Mouse (Mus musculus) kidney, adult 11 months (tissue): Measurements from ENCODE around the gene Adam19.

Experiments used
- DNase-seq: peaks from one replicate; pipeline ENCODE4 v3.0.0; 2022

Adam19 gene

GRCm38 (mm10) chr11:46109206-46109605 is 53.4 kb downstream of the Adam19 start:
- no peak for DNase-seq

DNA sequence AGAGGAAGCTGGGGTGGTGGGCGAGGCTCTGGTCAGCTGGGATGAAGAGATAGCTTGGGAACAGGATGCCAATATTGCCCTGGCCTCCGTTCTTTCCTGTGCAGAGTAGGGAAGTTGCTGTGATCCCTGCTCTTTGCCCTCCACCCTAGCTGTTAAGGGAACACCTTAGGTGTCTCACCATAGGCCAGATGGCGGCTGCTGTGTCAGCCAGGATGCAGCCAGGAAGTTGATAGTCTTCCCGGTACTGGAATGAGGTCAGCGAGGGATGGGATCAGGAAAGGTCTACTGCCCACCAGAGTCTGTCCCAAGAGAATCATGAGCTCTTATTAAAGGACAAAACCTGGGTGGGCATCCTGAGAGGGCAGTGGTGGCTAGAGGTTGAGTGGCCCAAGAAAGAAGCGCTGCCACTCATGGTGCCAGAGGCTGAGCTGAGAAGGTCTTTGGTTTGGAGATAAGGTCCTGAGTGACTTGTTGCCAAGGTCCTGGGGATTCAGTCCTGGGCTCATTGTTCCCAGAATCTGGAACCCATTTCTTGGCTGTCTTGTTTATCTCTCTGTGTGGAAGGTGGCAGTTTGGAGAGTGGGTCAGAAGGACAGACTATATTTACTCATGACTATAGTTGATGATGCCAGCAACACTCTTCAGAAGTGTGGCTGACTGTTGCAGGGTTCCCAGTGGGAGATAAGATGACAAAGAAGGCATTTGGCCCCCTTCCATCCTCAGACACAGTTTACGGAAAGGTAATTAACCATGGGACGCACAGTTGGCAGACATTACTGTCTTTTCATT is 54.6 kb downstream of the Adam19 start:
- no peak for DNase-seq

DNA sequence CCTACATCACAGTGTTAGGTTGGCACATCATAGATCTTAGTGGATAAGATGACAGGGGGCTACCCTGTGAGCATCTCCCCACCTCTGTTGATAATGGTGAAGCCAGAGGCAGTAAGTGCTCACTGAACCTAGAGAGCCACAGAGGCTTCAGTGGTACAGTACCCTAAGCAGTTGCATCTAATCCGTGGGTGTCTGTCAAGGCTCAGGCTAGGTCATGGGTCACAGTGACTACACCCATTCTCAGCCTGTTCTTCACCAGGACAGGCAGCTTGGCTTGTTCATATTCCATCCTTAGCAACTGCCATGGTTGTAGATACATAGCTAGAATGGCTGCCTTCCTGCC is 55.1 kb downstream of the Adam19 start:
- no peak for DNase-seq

DNA sequence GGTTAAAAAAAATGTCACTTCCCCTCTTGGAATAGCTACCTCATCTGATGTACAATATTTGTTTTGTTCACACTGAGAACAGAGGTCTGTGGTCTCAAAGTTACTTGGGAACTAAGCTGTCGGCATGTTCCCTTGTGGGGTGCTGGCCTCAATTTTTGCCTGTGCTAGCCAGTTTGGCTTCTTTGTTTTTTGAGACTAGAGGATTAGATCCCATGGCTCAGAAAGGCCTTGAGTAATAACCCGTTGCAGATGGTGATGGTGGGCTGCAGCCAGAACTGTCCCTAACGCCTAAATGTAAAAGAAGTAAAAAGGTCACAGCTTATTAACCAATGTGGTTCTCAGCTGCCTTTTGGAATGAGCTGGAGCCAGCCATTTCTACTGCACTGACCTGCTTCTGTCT is 57.4 kb downstream of the Adam19 start:
- DNase-seq = no peak

GRCm38 (mm10) chr11:46114221-46114620 is 58.4 kb downstream of the Adam19 start:
- no peak for DNase-seq

- DNase-seq = no peak
Observed at GRCm38 (mm10) chr11:46115011-46115410, 59.2 kb downstream of the Adam19 start.

- peak; percentile 9 for DNase-seq
Observed at GRCm38 (mm10) chr11:46115411-46116173, 59.8 kb downstream of the Adam19 start.

DNA sequence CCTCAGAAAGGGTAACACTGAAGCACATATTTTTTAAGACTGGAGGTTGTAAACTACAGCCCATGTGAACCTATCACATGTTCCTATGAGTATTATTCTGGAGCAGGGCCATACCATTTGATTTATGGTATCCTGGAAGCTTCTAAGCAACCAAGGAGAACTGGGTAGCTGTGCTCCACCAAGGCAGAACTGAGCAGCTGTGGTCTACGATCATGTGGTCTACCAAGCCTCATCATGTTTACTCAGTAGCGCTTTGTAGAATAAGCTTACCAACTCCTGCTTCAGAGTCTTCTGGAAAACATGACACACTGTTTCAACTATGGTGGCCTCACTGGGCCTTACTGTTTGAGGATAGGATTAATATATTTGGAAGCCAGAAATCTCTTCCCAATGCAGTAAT is 60.7 kb downstream of the Adam19 start:
- DNase-seq = no peak

GRCm38 (mm10) chr11:46119624-46120023 is 63.8 kb downstream of the Adam19 start:
- DNase-seq = no peak

GRCm38 (mm10) chr11:46120084-46120483 is 64.3 kb downstream of the Adam19 start:
- DNase-seq = no peak

DNA sequence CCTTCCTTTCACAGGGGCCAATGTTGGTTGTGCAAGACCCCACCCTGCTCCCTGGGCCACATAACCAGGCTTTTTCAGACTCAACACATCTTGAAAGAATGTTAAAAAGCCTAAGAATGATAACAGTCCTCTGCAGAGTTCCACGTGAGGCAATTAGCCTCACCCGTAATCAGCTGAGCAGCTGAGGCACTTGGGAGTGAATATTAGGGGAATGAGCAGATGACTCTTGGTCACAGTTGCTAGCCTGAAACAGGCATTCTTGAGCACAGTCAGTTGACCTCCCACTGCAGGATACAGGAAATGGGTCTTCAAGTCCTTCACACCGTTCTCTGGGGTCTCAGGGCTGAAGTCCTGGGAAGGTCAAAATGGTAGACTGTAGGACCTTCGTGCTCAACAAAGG is 65.9 kb downstream of the Adam19 start:
- no peak for DNase-seq

DNA sequence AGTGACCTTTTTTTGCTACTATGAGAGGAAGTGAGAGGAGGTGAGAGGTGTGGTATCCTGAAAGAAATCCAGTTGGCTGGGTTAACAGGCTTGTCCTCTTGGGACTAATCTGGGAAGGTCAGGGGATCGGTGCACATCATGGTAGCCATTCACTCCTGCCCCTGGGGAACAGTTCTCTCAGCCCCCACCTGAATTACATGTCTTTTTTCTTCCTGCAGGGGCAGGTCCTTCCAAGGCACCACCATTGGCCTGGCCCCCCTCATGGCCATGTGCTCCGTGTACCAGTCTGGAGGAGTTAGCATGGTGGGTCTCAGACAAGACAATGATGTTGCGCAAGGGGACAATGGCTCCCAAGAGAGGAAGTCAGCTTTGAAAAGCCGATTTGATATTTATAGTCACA is 67.1 kb downstream of the Adam19 start:
- no peak for DNase-seq

- DNase-seq = no peak
Observed at GRCm38 (mm10) chr11:46123328-46123866, 67.6 kb downstream of the Adam19 start.

GRCm38 (mm10) chr11:46125093-46125834 is 69.5 kb downstream of the Adam19 start:
- DNase-seq = no peak

- no peak for DNase-seq
Observed at GRCm38 (mm10) chr11:46125835-46126229, 70.0 kb downstream of the Adam19 start.

- no peak for DNase-seq
Observed at GRCm38 (mm10) chr11:46126317-46126716, 70.5 kb downstream of the Adam19 start.

GRCm38 (mm10) chr11:46126827-46127410 is 71.1 kb downstream of the Adam19 start:
- no peak for DNase-seq

DNA sequence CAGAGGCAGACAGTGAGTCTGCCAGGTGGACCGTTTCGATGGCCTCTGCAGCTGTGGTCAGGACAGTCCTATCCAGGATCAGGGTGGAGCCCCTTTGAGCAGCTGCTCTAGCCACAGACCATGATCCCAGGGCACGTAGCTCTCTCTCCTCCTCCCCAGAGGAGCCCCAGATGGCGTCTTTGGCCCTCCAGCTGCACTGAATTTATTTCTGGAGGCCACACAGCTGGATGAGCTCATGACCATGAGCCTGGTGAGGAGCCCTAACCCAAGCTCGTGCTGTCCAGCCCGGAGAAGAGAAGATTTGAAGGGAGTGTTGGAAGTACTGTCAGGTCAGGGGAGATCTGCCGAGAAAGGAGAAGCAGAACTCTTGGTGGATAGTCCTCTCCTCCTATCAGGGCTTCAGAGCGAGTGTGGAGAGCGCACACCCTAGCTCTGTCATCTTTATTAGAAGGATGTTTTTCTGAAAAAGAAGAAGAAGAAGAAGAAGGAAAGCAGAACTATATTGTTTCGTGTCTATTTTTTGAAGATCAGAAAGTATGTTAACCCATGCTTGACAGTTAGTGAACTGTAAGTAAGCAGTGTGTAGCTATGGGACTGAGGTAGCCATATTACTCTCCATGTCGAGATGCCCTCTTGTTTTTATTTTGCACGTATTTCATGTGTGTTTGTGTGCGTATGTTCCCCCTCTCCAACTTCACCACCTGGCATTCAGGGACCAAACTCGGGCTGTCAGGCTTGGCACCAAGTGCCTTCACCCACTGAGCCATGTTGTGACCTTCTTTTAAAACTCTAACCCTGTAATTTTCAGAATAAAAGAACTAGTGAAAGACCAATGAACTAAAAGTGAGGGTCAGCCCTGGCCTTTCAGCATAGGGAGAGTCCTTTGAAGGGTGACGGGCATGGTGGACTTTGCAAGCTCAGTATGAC is 72.1 kb downstream of the Adam19 start:
- peak; percentile 36 for DNase-seq

GRCm38 (mm10) chr11:46128548-46128945 is 72.8 kb downstream of the Adam19 start:
- peak; percentile 44 for DNase-seq

- no peak for DNase-seq
Observed at GRCm38 (mm10) chr11:46131022-46131986, 75.5 kb downstream of the Adam19 start.

DNA sequence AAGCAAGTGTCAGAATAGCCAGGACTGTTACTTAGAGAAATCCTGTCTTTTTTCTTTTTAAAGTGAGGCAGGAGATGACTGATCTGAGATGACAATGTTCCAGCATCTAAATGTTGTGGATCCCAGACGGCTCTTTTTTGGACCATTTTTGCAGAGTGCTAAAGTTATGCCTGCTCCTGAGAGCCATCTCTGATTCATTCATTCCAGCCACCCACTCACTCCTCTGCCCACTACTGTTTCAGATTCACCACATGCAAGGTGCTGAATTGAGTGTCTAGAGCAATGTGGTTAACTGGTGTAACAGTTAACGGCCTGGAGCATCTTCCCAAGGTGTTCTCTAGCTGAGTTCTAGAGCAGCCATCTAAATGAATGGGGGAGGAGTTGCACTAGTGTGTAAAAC is 79.1 kb downstream of the Adam19 start:
- DNase-seq = no peak
